Mouse (Mus musculus) common myeloid progenitor, adult 5-6 weeks (primary cell): Measurements from ENCODE around the gene Sytl3. TPM values are rescaled to one million over a fixed set of nuclear protein-coding genes. Genes with fewer than 3 reads are reported as not detected.

Experiments
- ATAC-seq: replicated peaks from 2 replicates; pipeline ENCODE4 v1.8.0; 2016; ENCODE audit warnings: low read depth, mild to moderate bottlenecking, moderate TSS enrichment, inconsistent platforms; ENCODE audit not compliant: poor library complexity, severe bottlenecking
- total RNA-seq: library from RNA; stranded (forward); fragments of 200-1000, 187-1606 nt; gene quantifications from 2 replicates; pipeline ENCODE4 v1.2.3, GENCODE M21; 2017

The Sytl3 gene
- total RNA-seq, 1 experiment from 2014 or later: 1.1 TPM

GRCm38 (mm10) chr17:6746452-6747231 is 87.7 kb downstream of the Sytl3 start:
- peak; percentile 69 for ATAC-seq

DNA sequence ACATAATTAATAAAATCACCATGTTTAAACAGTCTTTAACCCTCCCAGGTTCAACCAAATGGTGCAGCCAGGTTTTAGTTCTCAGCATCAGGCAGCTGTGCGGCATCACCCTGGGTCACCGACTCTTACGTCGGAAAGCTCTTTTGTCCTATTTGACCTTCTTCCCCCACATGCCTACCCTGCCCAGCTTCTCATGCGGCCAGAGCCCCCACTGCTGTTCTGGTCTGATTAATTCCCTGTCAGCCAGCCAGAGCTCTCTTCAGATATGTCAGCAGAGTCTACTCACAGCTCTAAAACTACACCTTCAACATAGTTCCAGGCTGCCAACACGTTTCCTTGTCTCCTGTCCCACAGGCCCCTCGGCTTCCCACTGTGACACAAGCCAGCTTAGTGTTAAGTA is 88.6 kb downstream of the Sytl3 start:
- ATAC-seq: no peak

GRCm38 (mm10) chr17:6748779-6749464 is 90.0 kb downstream of the Sytl3 start:
- peak; percentile 24 for ATAC-seq

DNA sequence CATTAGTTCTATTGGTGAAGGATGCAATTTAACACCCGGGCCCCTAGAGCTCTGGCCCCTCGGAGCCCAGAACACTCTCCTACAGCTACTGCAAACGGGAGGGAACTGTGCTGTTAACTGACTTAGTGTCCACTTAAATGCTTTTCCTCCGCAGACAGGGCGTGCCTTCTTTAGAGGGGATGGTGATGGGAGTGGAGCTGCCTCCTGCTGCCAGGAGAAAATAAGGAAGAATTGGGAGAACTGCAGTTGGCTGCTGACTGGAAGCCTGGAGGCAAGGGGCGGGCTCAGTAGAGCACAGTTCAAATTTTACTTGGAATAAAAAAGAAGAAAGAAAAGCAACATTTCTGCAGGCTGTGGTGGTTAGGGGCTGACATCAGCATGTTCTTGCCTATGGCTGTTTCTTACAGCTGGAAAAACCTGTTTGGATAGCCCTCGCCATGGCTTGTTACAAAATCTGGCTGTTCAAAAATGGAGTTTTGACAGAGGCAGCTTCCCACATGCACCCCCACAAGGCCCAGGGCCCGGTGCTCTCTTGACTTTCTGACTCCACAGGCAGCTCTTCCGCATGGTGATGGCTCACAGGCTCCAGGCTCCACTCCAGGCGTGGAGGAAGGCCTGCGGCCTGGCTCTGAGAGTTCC is 92.4 kb downstream of the Sytl3 start:
- ATAC-seq: no peak

- no peak for ATAC-seq
These were observed 93.5 kb downstream of the Sytl3 start for GRCm38 (mm10) chr17:6752375-6752774.

DNA sequence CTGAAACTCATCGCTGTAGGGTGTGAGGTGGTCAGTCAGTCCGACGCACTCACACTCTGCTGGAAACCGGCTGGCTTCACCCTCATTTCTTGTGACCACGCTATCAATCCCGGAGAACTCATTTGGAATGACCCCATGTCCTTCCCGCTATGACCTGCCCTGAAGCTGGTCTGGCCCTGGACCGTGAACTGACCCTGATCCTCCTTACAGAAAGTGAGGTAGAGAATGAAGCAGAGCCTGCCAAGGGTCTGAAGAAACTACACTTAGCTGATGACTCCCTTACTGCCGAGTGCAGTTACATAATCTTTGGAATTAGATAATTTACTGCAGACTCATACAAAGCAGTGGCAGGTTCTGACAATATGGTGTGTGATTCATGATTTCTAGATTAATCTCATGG is 96.3 kb downstream of the Sytl3 start:
- no peak for ATAC-seq

DNA sequence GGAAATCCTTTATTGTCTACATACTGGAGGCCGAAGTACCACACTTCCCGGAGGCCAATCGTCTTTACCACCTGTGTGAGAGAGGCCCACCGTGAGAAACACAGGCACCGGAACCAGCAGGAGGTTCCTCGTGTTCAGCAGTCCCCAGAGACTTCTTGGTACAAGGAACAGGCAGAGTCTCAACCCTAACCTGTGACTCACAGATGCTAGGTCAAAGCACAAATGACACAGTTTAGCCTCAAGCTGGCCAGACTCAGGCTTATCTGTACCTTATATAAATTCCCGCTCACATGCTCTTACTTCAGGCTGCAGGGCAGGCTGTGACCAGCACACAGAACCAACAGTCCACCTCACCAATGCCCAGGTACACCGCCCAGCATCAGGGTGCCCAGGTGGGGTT is 97.0 kb downstream of the Sytl3 start:
- ATAC-seq: no peak

- ATAC-seq: no peak
These were observed 99.0 kb downstream of the Sytl3 start for GRCm38 (mm10) chr17:6757902-6758301.

DNA sequence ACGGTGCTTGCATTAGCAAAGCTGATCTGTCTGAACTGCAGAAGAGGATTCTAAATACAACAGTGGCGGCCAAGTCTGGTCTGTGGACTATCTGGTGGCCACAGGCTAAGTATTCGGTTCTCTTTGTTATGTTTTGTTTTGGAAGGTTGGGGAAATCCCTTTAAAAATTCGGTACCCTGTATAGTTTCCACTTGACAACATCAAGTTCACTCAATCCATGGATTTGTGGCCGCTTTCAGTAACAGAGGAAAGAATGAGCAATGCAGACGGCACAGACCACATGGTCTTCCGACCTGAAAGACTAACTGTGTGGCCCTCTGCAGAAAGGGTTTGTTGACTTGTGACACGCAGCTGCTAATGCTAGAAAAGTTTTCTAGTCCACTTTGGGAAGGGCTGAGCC is 100.0 kb downstream of the Sytl3 start:
- no peak for ATAC-seq

- ATAC-seq: no peak
These were observed 100.9 kb downstream of the Sytl3 start for GRCm38 (mm10) chr17:6759717-6760292.

GRCm38 (mm10) chr17:6763513-6764226 is 104.8 kb downstream of the Sytl3 start:
- ATAC-seq: no peak

DNA sequence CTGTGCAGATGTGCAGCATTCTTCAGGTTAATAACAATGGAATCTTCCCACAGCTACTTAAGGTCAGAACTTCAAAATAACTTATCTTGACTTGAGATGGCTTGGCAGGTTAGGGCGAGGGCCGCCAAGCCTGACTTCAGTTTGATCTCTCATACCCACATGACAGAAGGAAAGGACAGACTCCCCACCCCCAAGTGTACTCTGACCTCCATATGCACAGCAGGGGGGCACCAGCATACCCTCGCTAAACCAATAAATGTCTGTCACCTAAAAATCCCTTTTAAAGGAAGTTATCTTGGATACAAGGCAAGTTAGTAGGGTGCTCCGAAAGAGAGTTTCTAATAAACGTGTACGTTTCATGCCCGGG is 105.3 kb downstream of the Sytl3 start:
- no peak for ATAC-seq

DNA sequence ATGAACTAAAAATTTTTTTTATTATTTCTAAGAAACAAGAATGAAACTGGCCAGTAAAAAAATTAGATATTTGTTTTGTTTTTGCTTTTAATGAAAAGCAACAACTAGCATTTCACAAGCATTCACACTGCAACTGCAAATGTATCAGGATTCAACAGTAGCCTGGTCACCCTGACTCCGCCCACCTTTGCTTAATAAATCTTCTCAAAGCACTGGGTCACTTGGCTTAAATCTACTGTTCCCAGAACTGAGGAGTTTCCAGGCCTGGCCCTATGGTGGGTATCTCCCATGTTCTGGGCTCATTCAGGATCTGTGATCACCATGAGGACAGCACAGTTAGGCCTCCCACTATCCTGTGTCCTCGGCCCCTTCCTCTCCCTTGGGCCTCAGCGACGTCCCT is 105.8 kb downstream of the Sytl3 start:
- no peak for ATAC-seq

GRCm38 (mm10) chr17:6765886-6766285 is 107.0 kb downstream of the Sytl3 start:
- no peak for ATAC-seq

DNA sequence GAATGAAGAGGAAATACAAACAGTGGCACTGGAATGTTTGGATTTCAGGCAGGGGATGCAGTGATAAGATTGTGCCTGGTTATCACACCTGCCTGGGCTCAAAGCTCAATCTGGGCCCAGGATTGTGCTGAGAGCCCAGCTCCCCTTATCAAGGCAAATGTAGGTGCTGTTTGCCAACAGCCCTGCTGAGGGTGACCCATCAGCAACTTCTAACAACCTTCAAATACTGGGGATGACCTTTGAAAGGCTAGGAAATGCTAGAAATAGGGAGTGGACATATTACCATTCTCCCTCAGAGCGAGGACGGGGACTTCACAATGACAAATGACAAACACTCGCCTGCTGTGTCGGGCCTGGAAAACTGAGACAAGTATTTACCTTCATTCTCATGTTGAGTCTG is 107.9 kb downstream of the Sytl3 start:
- ATAC-seq: no peak

GRCm38 (mm10) chr17:6767771-6768170 is 108.9 kb downstream of the Sytl3 start:
- no peak for ATAC-seq

DNA sequence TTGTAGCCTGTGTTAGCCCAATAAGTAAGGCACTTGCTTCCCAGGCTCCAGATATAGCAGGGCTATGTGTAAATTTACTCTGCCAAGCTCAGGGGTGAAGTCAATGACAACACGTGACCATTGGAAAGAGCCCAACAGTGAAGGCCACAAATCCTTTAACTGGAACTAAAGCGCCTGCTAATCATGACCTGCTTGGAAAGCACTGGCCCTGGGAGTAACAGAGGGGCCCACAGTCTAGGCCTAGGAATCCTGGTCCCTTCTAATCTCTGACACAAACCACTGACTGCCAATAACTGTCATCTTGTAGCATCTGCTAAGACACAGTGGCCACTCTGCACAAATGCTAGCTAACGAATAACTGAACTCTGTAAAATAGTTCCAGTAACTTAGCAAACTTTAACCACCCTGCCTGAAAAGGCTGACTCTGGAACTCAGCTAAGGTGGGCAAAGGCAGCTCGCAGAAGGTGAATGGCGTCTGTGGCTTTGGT is 109.5 kb downstream of the Sytl3 start:
- no peak for ATAC-seq

DNA sequence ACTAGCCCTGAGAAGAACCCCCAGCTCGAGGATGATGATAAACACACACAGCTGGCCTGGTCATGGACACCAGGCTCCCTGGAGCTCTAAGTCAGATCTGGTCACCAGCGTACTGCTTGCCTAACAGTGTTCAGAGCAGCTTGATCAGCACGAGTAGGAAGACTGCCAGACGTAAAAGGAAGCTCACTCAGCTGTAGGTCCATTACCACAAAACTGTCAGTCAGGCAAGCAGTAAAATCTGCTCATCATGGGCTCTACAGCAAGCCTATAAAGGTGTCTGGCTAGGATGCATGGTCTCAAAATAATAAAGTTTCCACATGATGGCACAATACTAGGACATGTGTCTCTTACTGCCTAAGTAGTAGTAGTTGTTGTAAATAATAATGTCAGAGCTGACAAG is 110.7 kb downstream of the Sytl3 start:
- peak; percentile 62; the same call in 1 of the 2 replicates for ATAC-seq

GRCm38 (mm10) chr17:6771661-6772489 is 113.0 kb downstream of the Sytl3 start:
- ATAC-seq: no peak

DNA sequence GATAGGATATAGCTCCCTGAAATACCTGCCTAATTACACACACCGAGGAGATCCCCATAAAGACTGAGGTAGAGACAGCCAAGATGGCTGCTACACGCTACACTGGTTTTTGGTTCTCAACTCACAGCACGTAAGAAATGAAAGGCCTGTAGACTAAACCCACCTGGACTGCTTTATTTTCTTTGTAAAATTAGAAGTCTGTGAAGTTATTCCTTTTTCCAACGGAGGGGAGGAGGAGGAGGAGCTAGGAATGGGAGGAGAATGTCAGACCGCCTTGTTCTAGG is 113.5 kb downstream of the Sytl3 start:
- ATAC-seq: no peak
